22 mouse cellular contexts compared by ENCODE assay signal in genomic region chr3:52999016-52999744, GRCm38 (mm10). TPM values are rescaled to one million over a fixed set of nuclear protein-coding genes. Genes with fewer than 3 reads are reported as not detected.
DNase-seq lines count a peak whose midpoint lies in the region; ATAC-seq and TF ChIP-seq lines count a peak whose summit lies in the region.
"Had no signal": no experiment of that assay in that cellular context is flagged by ENCODE, and none has a peak within 500 bp of the region (broad histone marks: within the 10 kb centered on the region; RNA-seq: fewer than 3 reads in every experiment).

No protein-coding gene starts in this region.

- H3K36me3 ChIP-seq in lung, embryonic 15.5 days: peaks cover 41% of the 10 kb centered on the region

- no peak overlapping the region for H3K4me2 ChIP-seq in lung, embryonic 15.5 days
- H3K4me2 ChIP-seq: forebrain, embryonic 12.5 days; heart, embryonic 15.5 days; limb, embryonic 13.5 days; liver, embryonic 15.5 days; midbrain, embryonic 12.5 days; neural tube, embryonic 12.5 days had no signal

- no peak overlapping the region for H3K9ac ChIP-seq in lung, embryonic 15.5 days
- H3K9ac ChIP-seq: forebrain, embryonic 12.5 days; heart, embryonic 15.5 days; limb, embryonic 13.5 days; liver, embryonic 15.5 days; midbrain, embryonic 12.5 days; neural tube, embryonic 12.5 days had no signal

- H3K4me3 ChIP-seq in lung, embryonic 15.5 days: no peak overlapping the region
- no peak overlapping the region for H3K4me3 ChIP-seq in lung, adult 2 months (replicated peaks; ENCODE audit: extremely low read depth, low read depth, low read length)
- H3K4me3 ChIP-seq: forebrain, embryonic 12.5 days; heart, adult 2 months; heart, embryonic 15.5 days; hindbrain, embryonic 10.5 days; limb, embryonic 13.5 days; liver, embryonic 15.5 days; midbrain, embryonic 12.5 days; neural tube, embryonic 12.5 days had no signal

- peak; percentile 82 for DNase-seq in heart, adult 11 months
- DNase-seq in heart, postnatal 36 days: no peak
- no peak for DNase-seq in lung, adult 2 months
- peak; percentile 27 to 37 for DNase-seq in kidney, postnatal 36 days
- peak; percentile 30 for DNase-seq in mesoderm, embryonic 11.5 days (ENCODE audit: low read depth, low spot score)
- no peak for DNase-seq in gastrocnemius, adult 18-20 months (ENCODE audit: low spot score)
- DNase-seq in layer of hippocampus, adult 8-10 months (ENCODE audit: low spot score in 2 of 2): no peak
- DNase-seq: cerebellum, adult 11 months; cerebellum, postnatal 25 days; gastrocnemius, postnatal 10 days; heart, adult 2 months; right cerebral cortex, adult 18-20 months had no signal

- WGBS in lung, embryonic 15.5 days: 62% methylated on average over 15 of the region's 15 CpGs
- 74% methylated on average over 15 of the region's 15 CpGs for WGBS in lung, adult 2 months

- TF ChIP-seq POLR2A in lung, adult 2 months (IDR thresholded peaks at IDR 0.05; ENCODE audit: borderline replicate concordance, extremely low read depth, low read depth, low read length): no peak

- 0 out of 2 replicates have a peak, but pooled peaks have one; percentile 23 for ATAC-seq in lung, embryonic 15.5 days (ENCODE audit: borderline replicate concordance, extremely low read depth, low FRiP score, low TSS enrichment)
- ATAC-seq: activated CD4-positive, CD25-positive, alpha-beta regulatory T cell, adult 4 months had no signal

- intact Hi-C loops in heart, postnatal 36 days (cut with DNase I): no loop called here

- H3K4me1 ChIP-seq in lung, embryonic 15.5 days: no peaks in the 10 kb centered on the region
- H3K4me1 ChIP-seq in lung, adult 2 months (ENCODE audit: control insufficient read depth, insufficient read depth, low read length): no peaks in the 10 kb centered on the region
- H3K4me1 ChIP-seq: forebrain, embryonic 12.5 days; heart, embryonic 15.5 days; hindbrain, embryonic 10.5 days; liver, embryonic 15.5 days; midbrain, embryonic 12.5 days; neural tube, embryonic 12.5 days had no signal

- TF ChIP-seq CTCF in lung, adult 2 months (IDR thresholded peaks at IDR 0.05; ENCODE audit: insufficient read depth, low read length): no peak

- no peaks in the 10 kb centered on the region for H3K9me3 ChIP-seq in lung, embryonic 15.5 days
- H3K9me3 ChIP-seq: forebrain, embryonic 12.5 days; G1E; heart, embryonic 15.5 days; hindbrain, embryonic 10.5 days; limb, embryonic 13.5 days; liver, embryonic 15.5 days; midbrain, embryonic 12.5 days; neural tube, embryonic 12.5 days had no signal

- H3K27me3 ChIP-seq in lung, embryonic 15.5 days: no peaks in the 10 kb centered on the region
- H3K27me3 ChIP-seq: forebrain, embryonic 12.5 days; heart, embryonic 15.5 days; liver, embryonic 15.5 days; midbrain, embryonic 12.5 days; neural tube, embryonic 12.5 days had no signal

- no peak overlapping the region for H3K27ac ChIP-seq in lung, embryonic 15.5 days
- H3K27ac ChIP-seq: forebrain, embryonic 12.5 days; heart, adult 2 months; heart, embryonic 15.5 days; hindbrain, embryonic 10.5 days; limb, embryonic 13.5 days; liver, embryonic 15.5 days; midbrain, embryonic 12.5 days; neural tube, embryonic 12.5 days had no signal

RNA-seq across cellular contexts. Expression of gene Cog6, which starts 17.9 kb away (rescaled TPM):
- total RNA-seq in heart, postnatal 36 days (2021): 10 to 100 TPM; 54.1 to 55.3 TPM
- polyA plus RNA-seq in lung, embryonic 15.5 days (2015; fragmentation: Nextera tagmentation; extraction: Ambion mirVana): 39.4 and 46.1 TPM in 2 replicates
- 12.4 and 15.8 TPM in 2 replicates for polyA plus RNA-seq in lung, adult 2 months (2012; rRNA removed)
- 10 to 100 TPM; 42.5 to 47.2 TPM for total RNA-seq in gastrocnemius, adult 18-20 months (2021)
- total RNA-seq in layer of hippocampus, adult 8-10 months (2022): 10 to 100 TPM; 36.2 to 44.2 (median 40.9) TPM

RNA-seq across cellular contexts. Expression of gene Lhfp, which starts 42.1 kb away (rescaled TPM):
- total RNA-seq in heart, postnatal 36 days (2021): 10 to 100 TPM; 48.1 to 57.9 TPM
- 79.3 and 82.4 TPM in 2 replicates for polyA plus RNA-seq in lung, embryonic 15.5 days (2015; fragmentation: Nextera tagmentation; extraction: Ambion mirVana)
- polyA plus RNA-seq in lung, adult 2 months (2012; rRNA removed): 243 and 288 TPM in 2 replicates
- total RNA-seq in gastrocnemius, adult 18-20 months (2021): 10 to 100 TPM in 1 of 2 experiments, 1 to 10 TPM in 1; 7.7 to 10.6 TPM
- total RNA-seq in layer of hippocampus, adult 8-10 months (2022): 10 to 100 TPM; 16.6 to 21.7 (median 19.1) TPM

Comparison
In these comparisons a context has a peak if more than half of its experiments do, and no peak if none do; other contexts are left out.
1. DNase-seq: peak in heart, adult 11 months (single experiment), kidney, postnatal 36 days (2 of 2) and mesoderm, embryonic 11.5 days (single experiment); none in heart, postnatal 36 days (0 of 2), lung, adult 2 months (single experiment), gastrocnemius, adult 18-20 months (single experiment) and layer of hippocampus, adult 8-10 months (0 of 2).